Mouse (Mus musculus): ENCODE results near the gene Ercc5. TPM values are rescaled to one million over a fixed set of nuclear protein-coding genes. Genes with fewer than 3 reads are reported as not detected.

Ercc5 gene
- total RNA-seq, 2 experiments from 2014 or later, result 18.8 to 19.4 TPM

GRCm38 (mm10) chr1:44167859-44168383, 20.4 kb downstream of the Ercc5 start:
- no peak for DNase-seq
- intact Hi-C loops (cut with DNase I), result no loop called here

GRCm38 (mm10) chr1:44172656-44173055, 25.1 kb downstream of the Ercc5 start:
- intact Hi-C loops (cut with DNase I), result no loop called here
- DNase-seq, result no peak

- DNase-seq, result no peak
- intact Hi-C loops (cut with DNase I), result no loop called here
Observed at GRCm38 (mm10) chr1:44173903-44174302, 26.4 kb downstream of the Ercc5 start.

- DNase-seq, result no peak
- intact Hi-C loops (cut with DNase I), result no loop called here
Observed at GRCm38 (mm10) chr1:44178086-44178485, 30.5 kb downstream of the Ercc5 start.

GRCm38 (mm10) chr1:44186396-44186795, 38.9 kb downstream of the Ercc5 start:
- intact Hi-C loops (cut with DNase I), result no loop called here
- no peak for DNase-seq

- intact Hi-C loops (cut with DNase I), result no loop called here
- DNase-seq, result peak; percentile 25 to 40
Observed at GRCm38 (mm10) chr1:44198273-44199171, 51.0 kb downstream of the Ercc5 start.

- no peak for DNase-seq
- intact Hi-C loops (cut with DNase I), result no loop called here
Observed at GRCm38 (mm10) chr1:44202876-44203275, 55.3 kb downstream of the Ercc5 start.

- DNase-seq, result no peak
- intact Hi-C loops (cut with DNase I), result no loop called here
Observed at GRCm38 (mm10) chr1:44214443-44214842, 66.9 kb downstream of the Ercc5 start.

GRCm38 (mm10) chr1:44216352-44217116, 69.0 kb downstream of the Ercc5 start:
- intact Hi-C loops (cut with DNase I), result no loop called here

GRCm38 (mm10) chr1:44217118-44217517, 69.6 kb downstream of the Ercc5 start:
- peak; percentile 13 to 26 for DNase-seq
- intact Hi-C loops (cut with DNase I), result no loop called here

More at GRCm38 (mm10) chr1:44216352-44217116, 69.0 kb downstream of the Ercc5 start:
- peak; percentile 22 to 33 for DNase-seq

- peak; percentile 20 to 28 for DNase-seq
- intact Hi-C loops (cut with DNase I), result no loop called here
Observed at GRCm38 (mm10) chr1:44218876-44219275, 71.3 kb downstream of the Ercc5 start, which contains the start of gene Mettl21e. Gene Mettl21e, minus strand, starts transcription at chr1:44218961.

GRCm38 (mm10) chr1:44229044-44229443, 81.5 kb downstream of the Ercc5 start:
- peak; percentile 22 to 67 for DNase-seq
- intact Hi-C loops (cut with DNase I), result loop anchor here (5.0 to 10.0 kb wide), 3 partner anchors 316 to 1538 kb away; partner anchors contain the start of gene Col3a1

Other genes starting within 250 kb of the Ercc5 start
- gene Tpp2, start 214.1 kb upstream of the Ercc5 start, total RNA-seq (2021), result 10 to 100 TPM; 43.1 to 45.2 TPM
- gene Mettl21c, start 127.7 kb upstream of the Ercc5 start, total RNA-seq (2021), result not detected
- under 1 TPM in 1 of 2 experiments, not detected in 1; 0.02 TPM for gene Gm8251, start 85.8 kb upstream of the Ercc5 start, total RNA-seq (2021)
- 1 to 10 TPM; 7.4 to 8.7 TPM for gene Tex30, start 45.3 kb upstream of the Ercc5 start, total RNA-seq (2021)
- gene Kdelc1, start 28.9 kb upstream of the Ercc5 start, total RNA-seq (2021), result 10 to 100 TPM; 21.8 to 26.3 TPM
- 10 to 100 TPM; 10.2 to 13.7 TPM for gene Bivm, start 28.8 kb upstream of the Ercc5 start, total RNA-seq (2021)
- gene Mettl21e, start 71.2 kb downstream of the Ercc5 start, total RNA-seq (2021), result under 1 TPM; 0.10 to 0.24 TPM